Mouse (Mus musculus) gonadal fat pad, adult 2 months (tissue): ENCODE results near the gene Snx18. TPM values are rescaled to one million over a fixed set of nuclear protein-coding genes. Genes with fewer than 3 reads are reported as not detected.

Source experiments
- DNase-seq: peaks from one replicate; pipeline ENCODE4 v3.0.0-alpha.2; 2012; ENCODE audit warnings: low read depth
- polyA plus RNA-seq: library from polyadenylated mRNA; depleted of rRNA; stranded (reverse); fragments of >200 nt; gene quantifications from 2 replicates; pipeline ENCODE4 v1.2.3, GENCODE M21; 2012

Gene Snx18
- polyA plus RNA-seq, 1 experiment, result 14.7 TPM

DNA sequence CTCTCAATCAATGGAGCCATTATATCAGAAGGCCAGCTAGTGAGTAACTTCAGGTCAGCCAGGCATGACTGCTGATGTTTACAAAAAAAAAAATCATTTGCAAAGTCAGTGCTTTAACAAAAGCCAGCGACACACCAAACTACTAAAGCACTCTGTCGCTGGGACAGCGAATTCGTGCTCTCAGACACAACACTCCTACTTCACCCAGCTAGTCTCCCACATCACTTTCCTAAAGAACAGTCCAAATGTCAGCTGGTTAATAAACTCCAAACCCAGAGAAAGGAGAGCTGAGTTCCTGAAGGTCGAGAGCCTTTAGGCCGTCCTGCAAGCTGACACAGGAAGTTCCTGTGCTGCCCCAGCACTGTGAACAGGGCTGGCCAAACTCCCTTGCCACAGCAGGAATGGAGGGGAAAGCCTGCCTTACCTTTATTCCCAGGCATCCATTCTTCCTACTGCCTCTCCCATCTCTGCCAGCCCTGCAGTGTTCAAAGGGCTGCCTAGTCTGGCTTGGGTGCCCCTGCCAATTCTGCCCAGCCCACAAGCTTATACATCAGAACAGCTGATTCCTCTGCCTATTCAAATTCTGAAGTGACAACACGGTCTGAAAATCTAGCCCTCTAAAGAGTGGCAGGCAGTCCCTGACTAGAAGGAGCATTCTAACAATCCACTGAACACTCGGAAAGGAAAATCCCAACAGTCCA lies 2.2 kb downstream of the Snx18 start:
- no peak for DNase-seq

DNA sequence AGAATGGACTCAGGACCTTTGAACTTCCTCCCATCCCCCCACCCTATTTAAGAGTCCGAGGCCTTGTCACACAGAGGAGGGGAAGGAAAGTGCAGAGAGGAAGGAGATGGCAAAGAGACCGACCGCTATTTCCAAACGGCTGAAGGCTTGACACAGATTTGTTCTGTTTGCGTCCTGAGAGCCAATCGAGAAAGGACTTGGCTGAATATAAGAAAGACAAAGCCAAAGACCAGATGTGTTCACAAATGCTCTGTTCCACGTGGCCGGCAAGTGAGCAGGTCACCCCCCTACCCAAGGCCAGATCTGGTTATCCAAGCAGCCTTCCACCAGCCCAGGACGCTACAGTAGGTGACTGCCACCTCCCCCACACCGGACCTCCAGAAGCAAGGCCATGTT lies 2.8 kb downstream of the Snx18 start:
- DNase-seq, result no peak

DNA sequence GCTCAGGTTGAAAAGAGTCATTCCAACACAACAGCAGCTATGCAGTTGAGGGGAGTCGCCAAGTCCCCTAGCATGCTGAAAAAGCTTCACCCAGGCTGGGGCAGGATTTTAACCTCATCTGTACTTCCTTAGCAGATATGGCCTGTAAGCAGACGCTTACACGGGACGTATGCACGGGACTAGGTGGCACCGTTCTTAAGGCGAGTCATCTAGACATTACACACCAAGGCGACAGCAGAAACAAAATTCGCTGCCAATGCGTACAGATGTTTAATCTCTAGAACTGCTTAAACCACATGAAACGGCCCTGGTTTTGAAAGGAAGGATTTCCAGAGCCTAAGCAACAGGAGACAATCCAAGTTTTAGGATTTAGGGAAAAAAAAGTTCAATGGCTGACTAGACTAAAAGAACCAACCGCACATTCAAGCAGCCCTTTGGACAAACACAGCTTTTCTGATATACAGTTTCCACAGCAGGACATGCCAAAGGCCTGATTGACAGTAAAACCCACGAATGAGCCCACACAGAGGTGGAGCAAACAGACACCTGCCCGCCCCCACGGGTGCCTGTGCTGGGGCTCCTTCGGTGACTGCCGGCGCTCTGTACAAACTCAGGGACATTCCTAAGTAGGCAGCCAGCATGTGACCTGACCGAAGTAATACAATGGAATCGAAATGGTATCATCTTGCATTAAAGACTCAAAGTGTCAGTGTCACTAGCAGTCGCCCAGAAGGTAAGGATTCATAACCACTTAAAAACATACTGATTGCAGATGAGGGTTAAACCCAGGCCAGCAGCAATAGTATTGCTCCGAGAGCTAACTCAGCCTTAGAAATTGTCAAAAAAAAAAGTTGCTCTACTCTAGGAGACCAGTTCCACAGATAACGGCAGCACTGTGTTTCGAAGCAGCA lies 3.5 kb downstream of the Snx18 start:
- no peak for DNase-seq

DNA sequence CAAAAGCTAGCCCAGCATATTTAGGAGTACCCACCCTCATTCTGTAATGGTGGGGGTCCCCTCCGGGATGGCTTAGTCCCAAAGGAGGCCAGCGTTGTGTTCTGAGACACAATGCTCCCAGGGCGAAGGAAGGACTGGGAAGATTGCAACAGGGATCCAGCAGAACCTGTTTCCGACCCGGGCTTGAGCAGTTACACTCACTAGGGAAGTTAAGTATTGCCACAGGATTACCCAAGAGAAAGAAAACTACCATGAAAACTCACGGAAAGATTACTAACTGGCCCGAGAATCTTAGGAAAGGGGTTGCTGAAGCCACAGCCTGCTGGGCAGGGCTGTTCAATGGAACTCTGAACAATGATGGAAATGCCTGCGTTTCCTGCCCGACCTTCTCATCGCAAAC lies 4.5 kb downstream of the Snx18 start:
- DNase-seq, result no peak

DNA sequence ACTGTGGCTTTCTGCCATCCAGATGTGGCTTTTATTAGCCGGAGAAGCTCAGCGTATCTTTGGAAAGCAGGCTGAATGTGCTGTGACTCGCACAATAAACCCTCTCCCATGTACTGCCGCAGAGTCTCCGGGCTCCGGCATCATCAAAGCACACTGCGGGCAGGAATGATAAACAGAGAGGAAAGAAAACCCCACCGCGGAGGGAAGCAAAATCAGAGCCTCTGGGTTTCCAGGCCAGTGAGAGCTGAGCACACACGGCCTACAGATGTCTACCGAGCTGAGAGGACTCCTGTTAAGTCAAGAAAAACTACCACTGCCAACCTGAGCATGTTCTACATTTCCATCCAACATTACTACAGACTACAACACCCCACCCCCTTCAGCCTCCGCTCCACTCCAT lies 5.0 kb downstream of the Snx18 start:
- no peak for DNase-seq

DNA sequence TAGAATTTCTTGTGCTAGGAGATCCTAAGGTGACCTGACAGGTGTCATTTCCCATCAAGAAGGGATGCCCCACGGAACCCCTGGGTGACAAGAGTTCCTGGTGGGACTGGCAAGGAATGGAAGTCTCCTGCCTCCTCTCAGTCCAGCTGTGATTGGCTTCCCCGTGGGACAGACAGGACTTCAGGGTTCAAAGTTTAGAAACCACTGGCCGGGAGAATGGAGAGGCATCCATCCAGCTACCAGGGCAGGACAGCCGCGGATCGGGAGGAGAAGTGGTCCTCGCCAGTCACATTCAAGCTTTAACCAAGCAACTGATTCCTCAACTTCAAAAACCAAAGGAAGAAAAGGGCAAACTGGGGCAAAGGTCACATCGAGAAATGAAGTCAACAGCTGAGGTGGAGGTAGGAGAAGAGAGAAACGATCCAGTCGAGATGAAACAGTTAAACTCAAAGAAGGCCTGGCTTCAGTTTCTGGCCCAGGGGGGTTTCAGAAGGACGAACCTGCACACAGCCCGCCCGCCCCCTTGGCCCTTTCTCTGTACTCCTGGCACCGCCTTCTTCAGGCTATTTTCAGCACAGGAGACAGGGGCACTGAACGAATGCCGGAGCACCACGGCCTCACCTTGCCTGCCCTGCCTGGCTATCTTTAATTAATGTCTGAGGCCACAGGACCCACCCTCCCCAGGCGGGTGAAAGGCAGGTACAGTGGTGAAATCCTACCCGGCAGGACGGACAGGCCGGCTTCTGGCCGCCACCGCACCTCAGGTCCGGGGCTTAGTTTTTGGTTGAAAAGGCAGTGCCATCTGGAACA lies 6.0 kb downstream of the Snx18 start:
- no peak for DNase-seq

DNA sequence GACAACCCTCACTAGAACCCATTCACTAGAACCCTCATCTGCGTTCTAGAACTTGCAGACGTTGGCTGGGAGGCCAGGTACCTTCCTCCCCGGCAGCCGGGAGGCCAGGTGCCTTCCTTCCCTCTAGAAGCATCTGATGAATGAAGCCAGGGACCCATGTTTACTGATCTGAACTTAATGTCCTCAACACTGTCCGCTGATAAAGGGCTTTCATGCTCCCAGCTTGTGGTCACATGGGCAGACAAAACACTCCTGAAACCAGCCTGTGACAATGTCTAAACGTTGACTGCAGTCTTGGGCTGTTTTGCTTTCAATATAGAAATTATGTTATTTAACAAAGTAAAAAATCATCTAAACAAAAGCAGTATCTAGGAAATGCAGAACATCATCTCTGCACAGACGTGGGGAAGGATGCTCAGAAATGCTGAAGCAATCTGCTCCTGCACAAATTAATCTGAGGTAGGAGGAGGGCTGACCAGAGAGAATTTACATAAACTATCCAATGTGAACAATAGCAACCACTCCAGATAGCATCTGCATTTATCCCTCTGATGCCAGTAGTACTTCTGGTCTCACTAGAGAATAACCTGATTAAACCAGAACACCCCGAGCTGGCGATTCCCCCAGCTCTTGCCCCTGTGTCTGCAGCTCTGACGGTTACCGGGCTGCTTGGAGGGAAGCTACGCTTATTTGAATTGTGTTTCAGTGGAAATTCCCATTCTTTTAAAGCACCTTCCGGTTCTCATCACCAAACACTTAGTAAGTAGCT lies 7.4 kb downstream of the Snx18 start:
- no peak for DNase-seq

DNA sequence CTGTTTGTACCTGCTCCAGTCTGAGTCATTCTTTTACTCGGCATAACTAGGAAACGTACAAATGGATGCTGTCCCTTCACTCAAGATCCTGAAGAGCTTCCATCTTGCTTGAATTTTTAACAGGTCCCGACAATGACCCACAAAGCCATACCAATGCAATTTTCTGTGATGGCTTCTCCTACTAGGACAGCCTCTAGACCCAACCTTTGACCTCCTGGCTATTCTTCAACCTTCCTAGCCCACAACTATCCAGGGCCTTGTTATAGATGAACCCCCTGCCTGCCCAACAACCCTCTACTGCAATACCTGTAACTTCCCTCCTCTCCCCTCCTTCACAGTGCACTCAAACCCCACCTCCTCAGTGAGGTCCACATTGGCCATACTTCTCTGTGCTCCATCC lies 8.9 kb downstream of the Snx18 start:
- no peak for DNase-seq

DNA sequence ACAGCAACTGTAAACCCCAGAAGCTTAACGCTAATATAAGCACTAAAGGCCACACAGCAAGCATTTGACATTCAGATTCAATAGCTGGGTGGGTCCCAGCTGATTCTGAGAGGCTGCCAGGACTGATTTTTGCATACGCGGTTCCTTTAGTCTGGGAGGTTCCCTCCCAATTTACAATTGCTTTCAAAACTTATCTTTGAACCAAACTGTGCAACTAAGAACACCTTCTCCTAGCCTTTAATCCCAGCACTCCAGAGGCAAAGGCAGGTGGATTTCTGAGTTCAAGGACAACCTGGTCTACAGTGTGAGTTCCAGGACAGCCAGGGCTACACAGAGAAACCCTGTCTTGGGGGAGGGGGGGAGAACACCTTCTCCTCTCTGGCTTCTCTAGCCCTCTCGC lies 10.5 kb downstream of the Snx18 start:
- no peak for DNase-seq

DNA sequence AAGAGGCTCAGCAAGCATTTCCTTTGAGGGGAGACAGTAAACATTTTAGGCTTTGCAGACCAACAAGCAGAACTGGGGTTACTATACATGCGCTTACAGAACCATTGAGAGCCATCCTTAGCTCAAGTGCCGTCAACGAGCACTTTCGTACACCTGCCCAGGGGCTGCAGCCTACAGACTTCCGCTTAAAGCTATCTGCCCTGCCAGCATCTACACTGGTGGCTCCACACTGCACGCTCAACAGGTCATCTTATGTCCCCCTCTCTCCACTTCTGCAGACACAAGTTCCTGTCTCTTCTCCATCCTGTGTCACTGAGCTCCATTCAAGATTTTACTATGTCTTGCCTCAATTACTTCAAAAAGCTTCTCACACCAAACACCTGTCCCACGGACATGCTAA lies 11.0 kb downstream of the Snx18 start:
- DNase-seq, result no peak

DNA sequence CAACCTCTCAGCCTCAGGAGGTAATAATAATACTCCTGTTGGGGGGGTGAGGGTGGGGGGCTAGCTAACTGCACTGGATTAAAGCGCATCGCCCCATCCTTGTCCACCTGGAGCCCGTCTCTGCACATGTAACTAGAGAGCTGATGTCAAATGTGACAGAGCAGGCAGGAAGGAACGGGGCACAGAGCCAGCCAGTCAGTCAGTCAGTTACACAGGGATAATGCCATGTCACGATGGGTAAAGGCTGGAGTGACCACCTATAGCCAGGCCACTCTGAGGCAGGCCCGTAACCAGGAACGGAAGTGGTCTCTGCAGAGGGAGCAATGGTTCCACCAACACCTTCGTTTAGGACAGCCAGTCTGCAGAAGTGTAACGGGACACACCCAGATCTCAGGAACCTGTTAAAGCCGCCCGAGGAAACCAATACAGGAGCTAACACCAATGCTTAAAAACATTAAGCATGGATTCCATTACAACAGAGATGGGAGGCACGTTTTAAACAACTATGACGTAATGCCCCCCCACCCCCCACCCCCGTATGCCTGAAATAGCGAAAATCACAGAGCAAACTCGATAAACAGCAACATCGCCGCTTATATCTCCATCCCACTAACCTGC lies 11.5 kb downstream of the Snx18 start:
- no peak for DNase-seq

DNA sequence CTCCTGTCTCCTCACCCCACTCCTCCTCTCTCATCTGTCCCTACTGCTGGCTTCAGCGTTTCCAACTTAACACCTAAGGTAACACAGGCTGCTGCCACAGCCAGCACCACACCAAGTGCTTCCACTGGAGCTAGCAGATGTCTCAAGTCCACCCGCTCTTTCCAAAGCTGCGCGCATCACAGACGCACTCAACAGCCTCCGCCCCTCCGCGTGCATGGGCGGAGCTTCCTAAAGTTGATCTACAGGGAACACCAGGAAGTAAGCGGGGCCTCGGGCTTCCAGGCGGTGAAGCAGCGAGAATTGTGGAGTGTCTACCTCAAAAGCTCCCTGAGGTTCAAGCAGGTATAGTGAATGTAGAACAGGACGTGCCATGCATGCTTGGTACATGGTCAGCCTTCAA lies 12.2 kb downstream of the Snx18 start:
- DNase-seq, result no peak

DNA sequence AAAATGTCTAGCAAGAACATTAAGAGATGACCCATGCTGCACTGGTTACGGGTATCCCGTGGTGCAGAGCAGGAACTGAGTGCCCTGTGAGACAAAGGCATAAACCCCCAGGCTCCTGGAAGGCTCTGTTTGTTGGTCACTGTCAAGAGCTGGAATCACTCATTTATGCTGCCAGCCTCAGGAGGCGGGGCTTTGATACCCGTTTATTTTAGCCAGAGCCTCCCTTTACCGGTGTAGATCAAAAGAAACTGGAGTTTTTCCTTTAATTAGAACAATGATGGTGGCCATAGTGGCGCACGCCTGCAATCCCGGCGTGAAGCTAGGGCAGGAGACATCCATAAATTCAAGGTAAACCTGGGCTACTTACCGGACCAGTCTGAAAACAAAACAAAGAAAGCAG lies 12.7 kb downstream of the Snx18 start:
- no peak for DNase-seq

DNA sequence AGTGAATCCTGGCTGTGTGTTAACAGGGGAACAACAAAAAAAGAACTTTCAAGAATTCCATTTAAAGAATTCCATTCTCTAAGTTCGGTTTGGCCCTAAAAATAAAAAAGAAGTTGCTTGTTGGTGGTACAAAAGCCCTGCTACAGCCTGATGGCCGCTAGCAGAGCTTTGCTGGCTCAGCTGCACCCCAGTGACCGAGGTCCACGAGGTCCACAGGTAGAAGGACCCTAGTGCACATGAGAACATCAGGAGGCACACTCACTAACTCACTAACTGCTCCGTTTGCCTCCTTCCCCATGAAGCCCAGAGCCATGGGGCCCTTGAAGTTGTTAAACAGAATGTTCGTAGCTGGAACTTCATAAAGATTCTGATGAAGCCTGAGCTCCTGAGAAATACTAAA lies 14.0 kb downstream of the Snx18 start:
- DNase-seq, result no peak

DNA sequence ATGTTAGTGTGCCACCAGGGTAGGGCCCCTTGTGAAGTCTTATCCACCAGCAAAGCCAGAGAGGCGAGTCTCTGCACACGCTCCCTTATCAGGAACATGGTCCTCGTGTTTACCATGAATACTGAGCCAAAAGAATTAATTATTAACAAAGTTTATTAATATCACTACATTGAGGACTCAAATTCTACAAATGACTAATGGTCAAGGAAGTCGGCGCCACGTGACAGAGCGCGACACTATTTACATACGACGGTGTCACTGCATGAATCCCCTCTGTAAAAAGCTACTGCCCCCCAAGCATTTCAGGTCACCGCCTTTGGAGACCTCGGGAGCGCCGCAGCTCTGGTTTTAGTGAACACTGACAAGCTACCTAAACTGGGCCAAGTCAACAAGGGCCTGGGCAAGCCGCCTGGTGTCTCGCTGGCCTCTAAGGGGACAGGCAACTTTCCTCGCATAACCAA lies 15.5 kb downstream of the Snx18 start:
- DNase-seq, result no peak

DNA sequence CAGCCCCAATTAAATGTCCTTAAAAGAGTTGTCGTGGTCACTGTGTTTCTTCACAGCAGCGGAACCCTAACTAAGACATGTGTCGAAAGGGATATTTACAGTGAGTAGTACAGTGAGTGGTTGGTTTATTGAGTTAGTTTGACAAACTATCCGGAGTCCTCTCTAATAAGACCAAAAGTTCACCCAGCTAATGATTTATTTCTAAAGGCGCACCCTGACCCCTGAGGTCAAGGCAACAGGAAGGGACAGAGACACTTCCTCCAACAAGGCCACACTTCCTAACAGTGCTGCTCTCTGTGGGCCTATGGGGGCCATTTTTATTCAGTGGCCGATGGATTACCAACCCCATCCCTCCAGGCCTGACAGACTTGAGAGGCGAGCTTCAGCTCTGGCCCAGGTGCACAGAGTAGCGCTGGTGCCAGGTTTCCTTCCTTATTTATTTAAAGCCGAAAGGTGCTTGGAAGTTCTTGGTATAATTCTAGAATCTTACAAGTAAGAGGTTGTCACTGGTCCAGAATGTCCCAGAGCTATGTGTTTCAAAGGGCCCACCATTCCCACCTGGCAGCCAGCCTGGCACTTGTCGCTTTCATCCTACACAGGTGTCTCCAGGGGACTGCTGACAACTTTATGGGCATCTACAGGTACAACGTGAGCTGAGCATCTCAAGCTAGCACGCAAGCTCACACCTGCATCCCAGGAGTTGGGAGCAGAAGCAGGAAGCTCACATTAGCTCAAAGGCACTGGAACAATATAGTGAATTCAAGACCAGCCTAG lies 16.3 kb downstream of the Snx18 start:
- no peak for DNase-seq

DNA sequence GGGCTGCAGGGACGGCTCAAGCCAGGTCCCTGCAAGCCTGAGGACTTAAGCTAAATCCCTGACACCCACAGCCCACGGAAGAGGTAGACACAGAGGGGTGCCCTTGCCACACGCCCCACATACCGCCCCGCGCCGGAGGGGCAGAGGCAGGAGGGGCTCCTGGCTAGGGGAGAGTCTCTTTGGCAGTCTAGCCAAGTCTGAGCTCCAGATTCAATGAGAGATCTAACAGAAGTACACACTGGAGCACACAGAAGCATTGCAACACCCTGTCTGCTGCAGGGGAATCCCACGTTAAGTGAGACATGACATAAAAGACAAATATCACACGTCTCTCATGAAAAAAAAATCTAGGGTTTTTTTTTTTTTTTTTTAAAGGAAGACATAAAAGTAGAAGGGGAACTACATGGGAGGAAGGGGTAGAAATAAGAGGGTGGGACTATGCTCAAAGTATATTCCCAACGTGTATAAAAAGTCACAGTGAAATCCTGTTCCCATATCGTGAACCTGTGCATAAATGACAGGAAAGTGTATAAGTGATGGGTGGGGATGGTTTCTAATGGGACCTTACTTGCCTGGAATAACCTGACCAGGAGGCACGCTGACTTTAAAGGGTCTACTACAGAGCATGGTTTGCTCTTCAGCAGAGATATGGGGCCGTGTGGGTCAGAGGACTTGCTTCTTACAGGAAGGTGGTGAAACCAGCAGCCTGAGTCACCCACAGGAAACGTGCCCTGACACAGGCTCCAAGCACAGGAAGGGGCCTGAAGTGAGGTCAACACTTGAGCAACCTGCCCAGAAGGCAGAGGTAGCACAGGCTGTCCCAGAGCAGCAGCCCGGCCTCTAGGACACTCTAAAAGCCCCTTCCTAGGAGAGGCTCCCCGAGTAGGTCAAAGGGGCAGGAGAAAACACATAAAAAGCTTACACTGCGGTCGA lies 17.6 kb downstream of the Snx18 start:
- DNase-seq, result no peak

DNA sequence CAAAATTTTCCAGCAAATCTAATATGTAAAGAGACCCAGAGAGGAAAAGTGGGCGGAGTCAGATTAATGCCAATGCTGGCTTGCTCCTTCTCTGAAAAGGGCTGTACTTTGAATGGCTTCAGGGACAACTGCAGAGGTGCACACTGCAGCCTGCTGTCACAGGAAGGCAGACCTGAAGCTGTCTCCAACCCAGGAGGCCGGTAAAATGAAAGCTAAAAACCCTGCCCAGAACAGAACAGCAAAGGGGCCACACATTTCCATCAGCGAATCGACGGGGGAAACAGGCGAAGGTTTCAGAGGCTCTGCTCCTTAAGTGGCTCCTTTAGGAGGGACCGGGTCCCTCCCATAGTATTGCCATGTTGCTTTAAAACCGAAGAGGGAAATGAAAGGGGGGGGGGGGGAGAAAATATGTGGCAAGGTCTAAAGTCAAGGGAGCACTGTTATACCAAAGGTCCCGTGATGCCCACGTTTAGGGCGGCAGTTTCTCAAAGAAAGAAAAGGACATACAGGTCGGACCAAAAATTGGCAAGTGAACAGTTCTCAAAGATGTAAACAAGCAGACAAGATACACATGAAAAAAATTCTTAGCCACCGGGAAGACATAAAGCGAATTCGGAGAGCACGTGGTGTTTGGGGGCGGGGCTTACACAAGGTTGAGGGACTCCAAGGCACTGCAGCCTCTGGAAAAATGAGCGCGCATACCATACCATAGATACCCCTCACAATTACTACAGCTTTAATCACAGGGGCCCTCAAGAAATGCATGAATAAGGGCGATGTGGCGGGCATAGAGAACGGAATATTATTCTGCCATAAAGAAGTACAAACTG lies 18.4 kb downstream of the Snx18 start:
- DNase-seq, result no peak
